Mouse (Mus musculus): ENCODE data around the gene Ankrd11. TPM values are rescaled to one million over a fixed set of nuclear protein-coding genes. Genes with fewer than 3 reads are reported as not detected.
A peak's percentile ranks its signal among the peaks of the same experiment; 100 is the strongest.

The Ankrd11 gene
- polyA plus RNA-seq, 1 experiment from 2014 or later, result 34.4 TPM

- no peaks in the 10 kb centered on the region for H3K36me3 ChIP-seq
- no peak overlapping the region for H3K27ac ChIP-seq
- whole genome bisulfite sequencing, result 54% methylated on average over 7 of the region's 11 CpGs
- H3K4me3 ChIP-seq (replicated peaks), result no peak overlapping the region
- no peak for ATAC-seq
- H3K27me3 ChIP-seq, result peaks cover 8% of the 10 kb centered on the region; the same call in 1 of the 2 replicates
- H3K9me3 ChIP-seq, result no peaks in the 10 kb centered on the region
- no peak overlapping the region for H3K4me2 ChIP-seq (replicated peaks)
- peaks cover 18% of the 10 kb centered on the region for H3K4me1 ChIP-seq (replicated peaks)
- H3K9ac ChIP-seq (replicated peaks), result no peak overlapping the region
These were observed 192.7 kb downstream of the Ankrd11 start for GRCm38 (mm10) chr8:122849152-122849910.

- ATAC-seq, result peak; percentile 92
- WGBS, result 14% methylated on average over 18 of the region's 18 CpGs
These were observed 194.1 kb downstream of the Ankrd11 start, which contains the start of gene Cdh15 for GRCm38 (mm10) chr8:122847829-122848561. Cdh15 (plus strand) TSS chr8:122847966.

GRCm38 (mm10) chr8:122845662-122846061 lies 196.4 kb downstream of the Ankrd11 start:
- Histone ChIP-seq H3K4me1 (replicated peaks) (peaks cover 6% of the 10 kb centered on the region; the same call in 1 of the 2 replicates), H3K9ac (replicated peaks) (no peak overlapping the region), H3K4me2 (replicated peaks) (no peak overlapping the region), H3K27me3 (peaks cover 8% of the 10 kb centered on the region; the same call in 1 of the 2 replicates), H3K36me3 (no peaks in the 10 kb centered on the region), H3K4me3 (replicated peaks) (no peak overlapping the region), H3K9me3 (no peaks in the 10 kb centered on the region), H3K27ac (no peak overlapping the region)
- no peak for ATAC-seq
- 80% methylated on average over 4 of the region's 4 CpGs for WGBS

More at GRCm38 (mm10) chr8:122847829-122848561, 194.1 kb downstream of the Ankrd11 start, which contains the start of gene Cdh15:
- H3K27me3 ChIP-seq, result peaks cover 8% of the 10 kb centered on the region; the same call in 1 of the 2 replicates
- peak within 1 kb of the TSS; percentile 33 for H3K4me2 ChIP-seq (replicated peaks)
- H3K4me3 ChIP-seq (replicated peaks), result no peak within 1 kb of the TSS
- H3K9ac ChIP-seq (replicated peaks), result no peak within 1 kb of the TSS
- H3K4me1 ChIP-seq (replicated peaks), result peaks cover 9% of the 10 kb centered on the region; the same call in 1 of the 2 replicates
- no peak within 1 kb of the TSS for H3K27ac ChIP-seq
- no peaks in the 10 kb centered on the region for H3K9me3 ChIP-seq
- H3K36me3 ChIP-seq, result no peaks in the 10 kb centered on the region

GRCm38 (mm10) chr8:122844161-122844560 lies 197.9 kb downstream of the Ankrd11 start:
- Histone ChIP-seq H3K27me3 (peaks cover 7% of the 10 kb centered on the region; the same call in 1 of the 2 replicates), H3K4me2 (replicated peaks) (no peak overlapping the region), H3K4me1 (replicated peaks) (peaks cover 6% of the 10 kb centered on the region; the same call in 1 of the 2 replicates), H3K36me3 (no peaks in the 10 kb centered on the region), H3K9me3 (no peaks in the 10 kb centered on the region), H3K9ac (replicated peaks) (no peak overlapping the region), H3K27ac (no peak overlapping the region), H3K4me3 (replicated peaks) (no peak overlapping the region)
- ATAC-seq, result no peak
- WGBS, result 68% methylated on average over 3 of the region's 3 CpGs

- H3K36me3 ChIP-seq, result no peaks in the 10 kb centered on the region
- H3K27ac ChIP-seq, result no peak overlapping the region
- H3K4me3 ChIP-seq (replicated peaks), result no peak overlapping the region
- no peak overlapping the region for H3K4me2 ChIP-seq (replicated peaks)
- H3K9me3 ChIP-seq, result no peaks in the 10 kb centered on the region
- H3K27me3 ChIP-seq, result no peaks in the 10 kb centered on the region
- H3K4me1 ChIP-seq (replicated peaks), result no peaks in the 10 kb centered on the region
- H3K9ac ChIP-seq (replicated peaks), result no peak overlapping the region
- ATAC-seq, result no peak
- WGBS, result 89% methylated on average over 13 of the region's 13 CpGs
These were observed 205.4 kb downstream of the Ankrd11 start for GRCm38 (mm10) chr8:122836696-122837095.

- ATAC-seq, result no peak
- no peak overlapping the region for H3K9ac ChIP-seq (replicated peaks)
These were observed 205.9 kb downstream of the Ankrd11 start for GRCm38 (mm10) chr8:122836199-122836598.

GRCm38 (mm10) chr8:122834971-122835370 lies 207.1 kb downstream of the Ankrd11 start:
- H3K9me3 ChIP-seq, result no peaks in the 10 kb centered on the region
- H3K4me3 ChIP-seq (replicated peaks), result no peak overlapping the region
- WGBS, result 30% methylated on average over 8 of the region's 8 CpGs
- H3K4me2 ChIP-seq (replicated peaks), result no peak overlapping the region
- no peaks in the 10 kb centered on the region for H3K36me3 ChIP-seq
- peak; percentile 64 for ATAC-seq
- H3K4me1 ChIP-seq (replicated peaks), result peaks cover 3% of the 10 kb centered on the region; the same call in 1 of the 2 replicates
- no peaks in the 10 kb centered on the region for H3K27me3 ChIP-seq
- H3K9ac ChIP-seq (replicated peaks), result no peak overlapping the region
- no peak overlapping the region for H3K27ac ChIP-seq

More at GRCm38 (mm10) chr8:122836199-122836598, 205.9 kb downstream of the Ankrd11 start:
- WGBS, result 89% methylated on average over 12 of the region's 12 CpGs
- H3K4me2 ChIP-seq (replicated peaks), result no peak overlapping the region
- H3K9me3 ChIP-seq, result no peaks in the 10 kb centered on the region
- no peak overlapping the region for H3K4me3 ChIP-seq (replicated peaks)
- H3K4me1 ChIP-seq (replicated peaks), result no peaks in the 10 kb centered on the region
- no peak overlapping the region for H3K27ac ChIP-seq
- no peaks in the 10 kb centered on the region for H3K27me3 ChIP-seq
- no peaks in the 10 kb centered on the region for H3K36me3 ChIP-seq

GRCm38 (mm10) chr8:122834416-122834815 lies 207.7 kb downstream of the Ankrd11 start:
- no peaks in the 10 kb centered on the region for H3K9me3 ChIP-seq
- H3K27ac ChIP-seq, result no peak overlapping the region
- 89% methylated on average over 8 of the region's 8 CpGs for WGBS
- no peaks in the 10 kb centered on the region for H3K36me3 ChIP-seq
- H3K9ac ChIP-seq (replicated peaks), result no peak overlapping the region
- H3K4me1 ChIP-seq (replicated peaks), result peaks cover 3% of the 10 kb centered on the region; the same call in 1 of the 2 replicates
- H3K27me3 ChIP-seq, result no peaks in the 10 kb centered on the region
- H3K4me2 ChIP-seq (replicated peaks), result no peak overlapping the region
- no peak for ATAC-seq
- H3K4me3 ChIP-seq (replicated peaks), result no peak overlapping the region

Other genes with a start within 250 kb of the Ankrd11 start
- gene Cdh15, start 194.3 kb downstream of the Ankrd11 start, polyA plus RNA-seq (2015; fragmentation: Nextera tagmentation; extraction: Ambion mirVana), result 1.00 and 1.1 TPM in 2 replicates
- 52.0 and 52.2 TPM in 2 replicates for gene Spg7, start 20.7 kb upstream of the Ankrd11 start, polyA plus RNA-seq (2015; fragmentation: Nextera tagmentation; extraction: Ambion mirVana)
- 776 and 798 TPM in 2 replicates for gene Rpl13, start 60.1 kb upstream of the Ankrd11 start, polyA plus RNA-seq (2015; fragmentation: Nextera tagmentation; extraction: Ambion mirVana)
- 1.6 and 1.9 TPM in 2 replicates for gene Cpne7, start 75.1 kb upstream of the Ankrd11 start, polyA plus RNA-seq (2015; fragmentation: Nextera tagmentation; extraction: Ambion mirVana)
- 0.77 and 1.0 TPM in 2 replicates for gene Sult5a1, start 116.0 kb upstream of the Ankrd11 start, polyA plus RNA-seq (2015; fragmentation: Nextera tagmentation; extraction: Ambion mirVana)
- gene Dpep1, start 144.0 kb upstream of the Ankrd11 start, polyA plus RNA-seq (2015; fragmentation: Nextera tagmentation; extraction: Ambion mirVana), result not detected in 2 replicates
- gene Chmp1a, start 170.5 kb upstream of the Ankrd11 start, polyA plus RNA-seq (2015; fragmentation: Nextera tagmentation; extraction: Ambion mirVana), result 196 and 212 TPM in 2 replicates
- gene Spata33, start 170.6 kb upstream of the Ankrd11 start, polyA plus RNA-seq (2015; fragmentation: Nextera tagmentation; extraction: Ambion mirVana), result 6.5 and 7.2 TPM in 2 replicates
- gene Cdk10, start 182.6 kb upstream of the Ankrd11 start, polyA plus RNA-seq (2015; fragmentation: Nextera tagmentation; extraction: Ambion mirVana), result 48.3 and 48.7 TPM in 2 replicates
- 2.7 and 2.8 TPM in 2 replicates for gene Spata2l, start 194.0 kb upstream of the Ankrd11 start, polyA plus RNA-seq (2015; fragmentation: Nextera tagmentation; extraction: Ambion mirVana)
- gene Zfp276, start 211.9 kb upstream of the Ankrd11 start, polyA plus RNA-seq (2015; fragmentation: Nextera tagmentation; extraction: Ambion mirVana), result 23.6 and 26.3 TPM in 2 replicates
- gene Vps9d1, start 212.1 kb upstream of the Ankrd11 start, polyA plus RNA-seq (2015; fragmentation: Nextera tagmentation; extraction: Ambion mirVana), result 51.5 and 53.4 TPM in 2 replicates

Data from midbrain, embryonic 13.5 days (tissue).